ENCODE assay signal across 8 mouse cellular contexts in genomic region chr2:118763469-118763868, GRCm38 (mm10). TPM values are rescaled to one million over a fixed set of nuclear protein-coding genes. Genes with fewer than 3 reads are reported as not detected.
A peak's percentile ranks its signal among the peaks of the same experiment; 100 is the strongest.
DNase-seq lines count a peak whose midpoint lies in the region; ATAC-seq lines count a peak whose summit lies in the region.

No protein-coding gene starts in this region.

- H3K4me3 ChIP-seq in kidney, embryonic 16.5 days (ENCODE audit: low read length) = no peak overlapping the region

- no peak overlapping the region for H3K4me2 ChIP-seq in kidney, embryonic 16.5 days (replicated peaks; ENCODE audit: low read depth, low read length)

- no peaks in the 10 kb centered on the region for H3K9me3 ChIP-seq in kidney, embryonic 16.5 days (ENCODE audit: low read length)

- no peak overlapping the region for H3K9ac ChIP-seq in kidney, embryonic 16.5 days (replicated peaks; ENCODE audit: low read length)

- no peaks in the 10 kb centered on the region for H3K27me3 ChIP-seq in kidney, embryonic 16.5 days (ENCODE audit: insufficient read depth, low read length)

- H3K4me1 ChIP-seq in kidney, embryonic 16.5 days (ENCODE audit: insufficient read depth, low read length) = peaks cover 32% of the 10 kb centered on the region

- H3K27ac ChIP-seq in kidney, embryonic 16.5 days (ENCODE audit: low read length) = peak overlapping the region; percentile 94

- 66% methylated on average over 7 of the region's 7 CpGs for WGBS in kidney, embryonic 16.5 days

- no peak for ATAC-seq in kidney, embryonic 16.5 days (ENCODE audit: low FRiP score, low TSS enrichment)
- ATAC-seq in megakaryocyte progenitor cell, adult 5-6 weeks (replicated peaks; ENCODE audit: poor library complexity) = no peak

- no peaks in the 10 kb centered on the region for H3K36me3 ChIP-seq in kidney, embryonic 16.5 days (ENCODE audit: insufficient read depth, low read length)

- peak; percentile 38 to 61 for DNase-seq in adrenal gland, postnatal 36 days
- no peak for DNase-seq in adrenal gland, postnatal 10 days
- DNase-seq in 3T3-L1 (ENCODE audit: low read depth, low spot score) = peak; percentile 93
- peak; percentile 54 to 70 for DNase-seq in frontal cortex, adult 2 months (ENCODE audit: extremely low spot score in 1 of 2, low spot score in 1 of 2)
- DNase-seq in lung, postnatal 36 days = peak; percentile 88
- DNase-seq in thymus, postnatal 25 days = no peak

RNA-seq across cellular contexts. Expression of gene Ccdc9b, which starts 1.0 kb away (rescaled TPM):
- total RNA-seq in adrenal gland, postnatal 36 days (2021) = 1 to 10 TPM; 4.8 to 5.6 TPM
- 1 to 10 TPM; 3.2 to 5.5 TPM for total RNA-seq in adrenal gland, postnatal 10 days (2021)
- 6.5 and 7.4 TPM in 2 replicates for polyA plus RNA-seq in frontal cortex, adult 2 months (2012; rRNA removed)
- polyA plus RNA-seq in kidney, embryonic 16.5 days (2015; fragmentation: Nextera tagmentation; extraction: Ambion mirVana) = 1.3 and 1.4 TPM in 2 replicates
- total RNA-seq in megakaryocyte progenitor cell, adult 5-6 weeks (2015) = 0.07 and 0.25 TPM in 2 replicates
- total RNA-seq in megakaryocyte progenitor cell, adult 5-6 weeks (2017) = 0.42 and 0.47 TPM in 2 replicates

RNA-seq across cellular contexts. Expression of gene Phgr1, which starts 9.1 kb away (rescaled TPM):
- not detected for total RNA-seq in adrenal gland, postnatal 36 days (2021)
- not detected for total RNA-seq in adrenal gland, postnatal 10 days (2021)
- polyA plus RNA-seq in frontal cortex, adult 2 months (2012; rRNA removed) = not detected in 2 replicates
- not detected in 2 replicates for polyA plus RNA-seq in kidney, embryonic 16.5 days (2015; fragmentation: Nextera tagmentation; extraction: Ambion mirVana)
- total RNA-seq in megakaryocyte progenitor cell, adult 5-6 weeks (2015) = not detected in 2 replicates
- not detected in 2 replicates for total RNA-seq in megakaryocyte progenitor cell, adult 5-6 weeks (2017)

RNA-seq across cellular contexts. Expression of gene Disp2, which starts 16.1 kb away (rescaled TPM):
- total RNA-seq in adrenal gland, postnatal 36 days (2021) = 10 to 100 TPM; 20.6 to 26.4 TPM
- total RNA-seq in adrenal gland, postnatal 10 days (2021) = 10 to 100 TPM; 22.0 to 26.2 TPM
- 114 and 125 TPM in 2 replicates for polyA plus RNA-seq in frontal cortex, adult 2 months (2012; rRNA removed)
- 0.46 and 0.81 TPM in 2 replicates for polyA plus RNA-seq in kidney, embryonic 16.5 days (2015; fragmentation: Nextera tagmentation; extraction: Ambion mirVana)
- not detected in 2 replicates for total RNA-seq in megakaryocyte progenitor cell, adult 5-6 weeks (2015)
- not detected in 2 replicates for total RNA-seq in megakaryocyte progenitor cell, adult 5-6 weeks (2017)

RNA-seq across cellular contexts. Expression of gene Inafm2, which starts 17.9 kb away (rescaled TPM):
- total RNA-seq in adrenal gland, postnatal 36 days (2021) = 10 to 100 TPM; 35.5 to 40.5 TPM
- 10 to 100 TPM; 27.3 to 27.9 TPM for total RNA-seq in adrenal gland, postnatal 10 days (2021)
- polyA plus RNA-seq in frontal cortex, adult 2 months (2012; rRNA removed) = 30.1 and 31.1 TPM in 2 replicates
- polyA plus RNA-seq in kidney, embryonic 16.5 days (2015; fragmentation: Nextera tagmentation; extraction: Ambion mirVana) = 15.2 and 16.3 TPM in 2 replicates
- 27.9 and 29.6 TPM in 2 replicates for total RNA-seq in megakaryocyte progenitor cell, adult 5-6 weeks (2015)
- 17.9 and 20.3 TPM in 2 replicates for total RNA-seq in megakaryocyte progenitor cell, adult 5-6 weeks (2017)

RNA-seq across cellular contexts. Expression of gene Plcb2, which starts 35.2 kb away (rescaled TPM):
- 1 to 10 TPM; 1.4 to 1.7 TPM for total RNA-seq in adrenal gland, postnatal 36 days (2021)
- total RNA-seq in adrenal gland, postnatal 10 days (2021) = 1 to 10 TPM; 1.8 to 3.0 TPM
- 3.1 and 3.5 TPM in 2 replicates for polyA plus RNA-seq in frontal cortex, adult 2 months (2012; rRNA removed)
- 1.4 and 1.7 TPM in 2 replicates for polyA plus RNA-seq in kidney, embryonic 16.5 days (2015; fragmentation: Nextera tagmentation; extraction: Ambion mirVana)
- 71.2 and 80.9 TPM in 2 replicates for total RNA-seq in megakaryocyte progenitor cell, adult 5-6 weeks (2015)
- 61.1 and 70.4 TPM in 2 replicates for total RNA-seq in megakaryocyte progenitor cell, adult 5-6 weeks (2017)

Comparison
In these comparisons a context has a peak if more than half of its experiments do, and no peak if none do; other contexts are left out.
1. DNase-seq: peak in adrenal gland, postnatal 36 days (2 of 2), 3T3-L1 (single experiment), frontal cortex, adult 2 months (2 of 2) and lung, postnatal 36 days (single experiment); none in adrenal gland, postnatal 10 days (single experiment) and thymus, postnatal 25 days (single experiment).
2. RNA of gene Disp2, which starts 16.1 kb away (total RNA-seq): 20.6 to 26.4 TPM in adrenal gland, postnatal 36 days and 22.0 to 26.2 TPM in adrenal gland, postnatal 10 days; not detected in megakaryocyte progenitor cell, adult 5-6 weeks; every median in the first group is over 10 times any median in the second.